Mouse (Mus musculus) monocyte, adult 5-6 weeks (primary cell): Measurements from ENCODE around the gene 4933427D14Rik. TPM values are rescaled to one million over a fixed set of nuclear protein-coding genes. Genes with fewer than 3 reads are reported as not detected.

ENCODE experiments used
- ATAC-seq: fragments of 153-309, 156-312 bp; replicated peaks from 2 replicates; pipeline ENCODE4 v1.8.0; 2017; ENCODE audit warnings: mild to moderate bottlenecking; ENCODE audit not compliant: low TSS enrichment, insufficient number of reproducible peaks, severe bottlenecking, poor library complexity, low FRiP score
- total RNA-seq: library from RNA; stranded (forward); fragments of 200-1000, 200-491, 200-594 nt; gene quantifications from 3 replicates; pipeline ENCODE4 v1.2.3, GENCODE M21; 2017

Gene 4933427D14Rik
- total RNA-seq, 1 experiment from 2014 or later = 4.9 TPM

- no peak for ATAC-seq
Observed at GRCm38 (mm10) chr11:72153122-72153862, 54.0 kb downstream of the 4933427D14Rik start.

- no peak for ATAC-seq
Observed at GRCm38 (mm10) chr11:72151120-72151519, 56.1 kb downstream of the 4933427D14Rik start.

- ATAC-seq = no peak
Observed at GRCm38 (mm10) chr11:72147910-72148309, 59.3 kb downstream of the 4933427D14Rik start.

- no peak for ATAC-seq
Observed at GRCm38 (mm10) chr11:72145877-72146248, 61.4 kb downstream of the 4933427D14Rik start.

GRCm38 (mm10) chr11:72145182-72145876 lies 61.9 kb downstream of the 4933427D14Rik start:
- no peak for ATAC-seq

GRCm38 (mm10) chr11:72142889-72143288 lies 64.4 kb downstream of the 4933427D14Rik start:
- no peak for ATAC-seq

GRCm38 (mm10) chr11:72140198-72140597 lies 67.1 kb downstream of the 4933427D14Rik start:
- ATAC-seq = no peak

- no peak for ATAC-seq
Observed at GRCm38 (mm10) chr11:72136231-72136982, 70.9 kb downstream of the 4933427D14Rik start.

GRCm38 (mm10) chr11:72135383-72136158 lies 71.7 kb downstream of the 4933427D14Rik start, which contains the start of gene Pitpnm3:
Pitpnm3 (minus strand) TSS chr11:72135778.
- no peak for ATAC-seq

GRCm38 (mm10) chr11:72134536-72135382 lies 72.5 kb downstream of the 4933427D14Rik start:
- no peak for ATAC-seq

GRCm38 (mm10) chr11:72133075-72133474 lies 74.2 kb downstream of the 4933427D14Rik start:
- no peak for ATAC-seq

GRCm38 (mm10) chr11:72132266-72132665 lies 75.0 kb downstream of the 4933427D14Rik start:
- ATAC-seq = no peak

GRCm38 (mm10) chr11:72131697-72132096 lies 75.6 kb downstream of the 4933427D14Rik start:
- ATAC-seq = no peak

- ATAC-seq = no peak
Observed at GRCm38 (mm10) chr11:72130905-72131304, 76.4 kb downstream of the 4933427D14Rik start.

GRCm38 (mm10) chr11:72130472-72130871 lies 76.8 kb downstream of the 4933427D14Rik start:
- ATAC-seq = no peak

- ATAC-seq = no peak
Observed at GRCm38 (mm10) chr11:72130021-72130420, 77.2 kb downstream of the 4933427D14Rik start.

- ATAC-seq = no peak
Observed at GRCm38 (mm10) chr11:72129032-72129894, 78.0 kb downstream of the 4933427D14Rik start.
